Mouse (Mus musculus) hindbrain, embryonic 15.5 days (tissue): ENCODE data around the gene Wdr72. TPM values are rescaled to one million over a fixed set of nuclear protein-coding genes. Genes with fewer than 3 reads are reported as not detected.

Source experiments
- ATAC-seq: fragments of 200-750 bp; cut with Nextera tagmentation; 2 replicates; pipeline ENCODE4 v1.8.0; 2017; ENCODE audit warnings: low read depth, moderate number of reproducible peaks, moderate TSS enrichment; ENCODE audit not compliant: low FRiP score
- H3K27ac ChIP-seq: fragments of 300-500 bp; sonication (generic); replicated peaks from 2 replicates; pipeline ENCODE4 v1.5.1; 2015; ENCODE audit warnings: mild to moderate bottlenecking, inconsistent platforms
- H3K27me3 ChIP-seq: fragments of 300-500 bp; sonication (generic); 2 replicates; pipeline ENCODE4 v1.6.1; 2015; ENCODE audit warnings: control low read depth, inconsistent platforms
- H3K36me3 ChIP-seq: fragments of 300-500 bp; sonication (generic); 2 replicates; pipeline ENCODE4 v1.6.1; 2015; ENCODE audit warnings: control low read depth, inconsistent platforms
- H3K4me1 ChIP-seq: fragments of 300-500 bp; sonication (generic); replicated peaks from 2 replicates; pipeline ENCODE4 v1.6.1; 2015; ENCODE audit warnings: control low read depth, inconsistent platforms
- H3K4me2 ChIP-seq: fragments of 300-500 bp; sonication (generic); 2 replicates; pipeline ENCODE4 v1.6.1; 2015; ENCODE audit warnings: moderate library complexity, mild to moderate bottlenecking, inconsistent platforms
- H3K4me3 ChIP-seq: fragments of 300-500 bp; sonication (generic); 2 replicates; pipeline ENCODE4 v1.5.1; 2015; ENCODE audit warnings: mild to moderate bottlenecking, inconsistent platforms
- H3K9ac ChIP-seq: fragments of 300-500 bp; sonication (generic); 2 replicates; pipeline ENCODE4 v1.6.1; 2015; ENCODE audit warnings: inconsistent platforms
- H3K9me3 ChIP-seq: fragments of 300-500 bp; sonication (generic); 2 replicates; pipeline ENCODE4 v1.6.1; 2016; ENCODE audit warnings: control low read depth, inconsistent platforms
- WGBS: fragments of 180-500 bp; shearing (Covaris S2); methylation state at CpG from one replicate; pipeline ENCODE4 v1.1.7; 2015; 5-methylcytosine and 5-hydroxymethylcytosine counted together
- polyA plus RNA-seq: library from polyadenylated mRNA; unstranded; fragments of >200 nt; fragmentation: Nextera tagmentation; extraction: Ambion mirVana; gene quantifications from 2 replicates; pipeline ENCODE4 v1.2.1, GENCODE M21; 2015

Gene Wdr72
- polyA plus RNA-seq, 1 experiment from 2014 or later, result 0.97 TPM

- Histone ChIP-seq H3K9ac (no peak overlapping the region), H3K4me3 (no peak overlapping the region), H3K9me3 (no peaks in the 10 kb centered on the region), H3K36me3 (no peaks in the 10 kb centered on the region), H3K27me3 (no peaks in the 10 kb centered on the region), H3K27ac (no peak overlapping the region), H3K4me1 (no peaks in the 10 kb centered on the region), H3K4me2 (no peak overlapping the region)
- ATAC-seq, result no peak
- WGBS, result 30% methylated on average over 1 of the region's 1 CpGs
These were observed 139.3 kb downstream of the Wdr72 start for GRCm38 (mm10) chr9:74249486-74249885.

GRCm38 (mm10) chr9:74250522-74250921 lies 140.4 kb downstream of the Wdr72 start:
- no peaks in the 10 kb centered on the region for H3K27me3 ChIP-seq
- no peak overlapping the region for H3K27ac ChIP-seq
- H3K9ac ChIP-seq, result no peak overlapping the region
- H3K4me3 ChIP-seq, result no peak overlapping the region
- ATAC-seq, result no peak
- H3K36me3 ChIP-seq, result no peaks in the 10 kb centered on the region
- H3K9me3 ChIP-seq, result no peaks in the 10 kb centered on the region
- WGBS, result 23% methylated on average over 1 of the region's 1 CpGs
- no peaks in the 10 kb centered on the region for H3K4me1 ChIP-seq
- no peak overlapping the region for H3K4me2 ChIP-seq

- Histone ChIP-seq H3K4me2 (no peak overlapping the region), H3K36me3 (no peaks in the 10 kb centered on the region), H3K4me1 (no peaks in the 10 kb centered on the region), H3K27me3 (no peaks in the 10 kb centered on the region), H3K9ac (no peak overlapping the region), H3K27ac (no peak overlapping the region), H3K9me3 (no peaks in the 10 kb centered on the region), H3K4me3 (no peak overlapping the region)
- 62% methylated on average over 4 of the region's 4 CpGs for WGBS
- ATAC-seq, result no peak
These were observed 148.2 kb downstream of the Wdr72 start for GRCm38 (mm10) chr9:74258389-74258788.

GRCm38 (mm10) chr9:74277752-74278385 lies 167.7 kb downstream of the Wdr72 start:
- H3K4me3 ChIP-seq, result no peak overlapping the region

GRCm38 (mm10) chr9:74282072-74282471 lies 171.9 kb downstream of the Wdr72 start:
- no peak for ATAC-seq
- no peak overlapping the region for H3K9ac ChIP-seq
- H3K4me3 ChIP-seq, result no peak overlapping the region
- no peak overlapping the region for H3K4me2 ChIP-seq
- no peaks in the 10 kb centered on the region for H3K27me3 ChIP-seq
- no peaks in the 10 kb centered on the region for H3K36me3 ChIP-seq
- WGBS, result 25% methylated on average over 3 of the region's 3 CpGs
- peaks cover 14% of the 10 kb centered on the region for H3K4me1 ChIP-seq
- H3K27ac ChIP-seq, result no peak overlapping the region
- H3K9me3 ChIP-seq, result no peaks in the 10 kb centered on the region

More at GRCm38 (mm10) chr9:74277752-74278385, 167.7 kb downstream of the Wdr72 start:
- peaks cover 27% of the 10 kb centered on the region for H3K4me1 ChIP-seq
- H3K9ac ChIP-seq, result no peak overlapping the region
- no peaks in the 10 kb centered on the region for H3K9me3 ChIP-seq
- no peaks in the 10 kb centered on the region for H3K36me3 ChIP-seq
- 16% methylated on average over 14 of the region's 14 CpGs for WGBS
- no peaks in the 10 kb centered on the region for H3K27me3 ChIP-seq
- H3K27ac ChIP-seq, result peak overlapping the region; percentile 29; the same call in 1 of the 2 replicates
- ATAC-seq, result peak; percentile 76; the same call in 1 of the 2 replicates
- H3K4me2 ChIP-seq, result peak overlapping the region; percentile 34

- Histone ChIP-seq H3K27ac (no peak overlapping the region; the same call in 1 of the 2 replicates), H3K4me3 (no peak overlapping the region), H3K27me3 (no peaks in the 10 kb centered on the region), H3K4me2 (no peak overlapping the region), H3K9ac (no peak overlapping the region), H3K36me3 (no peaks in the 10 kb centered on the region), H3K9me3 (no peaks in the 10 kb centered on the region), H3K4me1 (no peaks in the 10 kb centered on the region)
- no peak for ATAC-seq
- 42% methylated on average over 2 of the region's 2 CpGs for WGBS
These were observed 176.1 kb downstream of the Wdr72 start for GRCm38 (mm10) chr9:74286210-74286609.

GRCm38 (mm10) chr9:74294479-74294878 lies 184.3 kb downstream of the Wdr72 start:
- H3K27me3 ChIP-seq, result no peaks in the 10 kb centered on the region
- H3K4me1 ChIP-seq, result no peaks in the 10 kb centered on the region
- H3K4me2 ChIP-seq, result no peak overlapping the region
- H3K36me3 ChIP-seq, result no peaks in the 10 kb centered on the region
- no peak overlapping the region for H3K4me3 ChIP-seq
- WGBS, result 87% methylated on average over 3 of the region's 3 CpGs
- no peak for ATAC-seq
- H3K27ac ChIP-seq, result no peak overlapping the region
- H3K9ac ChIP-seq, result no peak overlapping the region
- H3K9me3 ChIP-seq, result no peaks in the 10 kb centered on the region

- Histone ChIP-seq H3K36me3 (no peaks in the 10 kb centered on the region), H3K4me2 (no peak overlapping the region), H3K4me3 (no peak overlapping the region), H3K9ac (no peak overlapping the region), H3K27ac (no peak overlapping the region), H3K4me1 (no peaks in the 10 kb centered on the region), H3K9me3 (no peaks in the 10 kb centered on the region), H3K27me3 (no peaks in the 10 kb centered on the region)
- ATAC-seq, result no peak
- WGBS, result 100% methylated on average over 1 of the region's 1 CpGs
These were observed 208.6 kb downstream of the Wdr72 start for GRCm38 (mm10) chr9:74318771-74319170.

- H3K4me2 ChIP-seq, result no peak overlapping the region
- H3K36me3 ChIP-seq, result no peaks in the 10 kb centered on the region
- no peak overlapping the region for H3K9ac ChIP-seq
- no peaks in the 10 kb centered on the region for H3K9me3 ChIP-seq
- H3K4me3 ChIP-seq, result no peak overlapping the region
- 73% methylated on average over 11 of the region's 11 CpGs for WGBS
- H3K27ac ChIP-seq, result no peak overlapping the region
- no peaks in the 10 kb centered on the region for H3K4me1 ChIP-seq
- ATAC-seq, result no peak
- no peaks in the 10 kb centered on the region for H3K27me3 ChIP-seq
These were observed 214.2 kb downstream of the Wdr72 start for GRCm38 (mm10) chr9:74324089-74324924.

GRCm38 (mm10) chr9:74324925-74325295 lies 214.8 kb downstream of the Wdr72 start:
- no peak overlapping the region for H3K4me3 ChIP-seq
- 62% methylated on average over 3 of the region's 3 CpGs for WGBS
- H3K9ac ChIP-seq, result no peak overlapping the region
- H3K36me3 ChIP-seq, result no peaks in the 10 kb centered on the region
- H3K4me2 ChIP-seq, result no peak overlapping the region
- H3K9me3 ChIP-seq, result no peaks in the 10 kb centered on the region
- H3K27ac ChIP-seq, result no peak overlapping the region
- H3K27me3 ChIP-seq, result no peaks in the 10 kb centered on the region
- no peak for ATAC-seq
- no peaks in the 10 kb centered on the region for H3K4me1 ChIP-seq

GRCm38 (mm10) chr9:74325981-74326380 lies 215.8 kb downstream of the Wdr72 start:
- Histone ChIP-seq H3K9me3 (no peaks in the 10 kb centered on the region), H3K36me3 (no peaks in the 10 kb centered on the region), H3K9ac (no peak overlapping the region), H3K4me1 (peaks cover 3% of the 10 kb centered on the region), H3K27ac (no peak overlapping the region), H3K27me3 (no peaks in the 10 kb centered on the region), H3K4me2 (no peak overlapping the region), H3K4me3 (no peak overlapping the region)
- no peak for ATAC-seq
- WGBS, result 87% methylated on average over 1 of the region's 1 CpGs

GRCm38 (mm10) chr9:74328821-74329220 lies 218.7 kb downstream of the Wdr72 start:
- H3K27ac ChIP-seq, result no peak overlapping the region
- ATAC-seq, result no peak
- no peaks in the 10 kb centered on the region for H3K9me3 ChIP-seq
- H3K36me3 ChIP-seq, result no peaks in the 10 kb centered on the region
- H3K4me3 ChIP-seq, result no peak overlapping the region
- H3K4me1 ChIP-seq, result peaks cover 7% of the 10 kb centered on the region
- no peak overlapping the region for H3K4me2 ChIP-seq
- no peaks in the 10 kb centered on the region for H3K27me3 ChIP-seq
- no peak overlapping the region for H3K9ac ChIP-seq
- WGBS, result 84% methylated on average over 5 of the region's 5 CpGs
